Mouse (Mus musculus) forebrain, embryonic 14.5 days (tissue): ENCODE results near the gene Drd4. TPM values are rescaled to one million over a fixed set of nuclear protein-coding genes. Genes with fewer than 3 reads are reported as not detected.

Source experiments
- ATAC-seq: fragments of 200-750 bp; cut with Nextera tagmentation; 2 replicates; pipeline ENCODE4 v1.8.0; 2017; ENCODE audit warnings: mild to moderate bottlenecking, moderate library complexity
- DNase-seq: peaks from one replicate; pipeline ENCODE4 v3.0.0-alpha.2; 2015; ENCODE audit warnings: low spot score
- H3K27ac ChIP-seq: fragments of 300-500 bp; sonication (generic); 2 replicates; pipeline ENCODE4 v1.5.1; 2014; ENCODE audit warnings: low read depth, mild to moderate bottlenecking, control low read depth, low read length, moderate library complexity
- H3K27me3 ChIP-seq: fragments of 300-500 bp; sonication (generic); replicated peaks from 2 replicates; pipeline ENCODE4 v1.6.1; 2014; ENCODE audit warnings: low read length, control low read depth, mixed read lengths; ENCODE audit not compliant: control insufficient read depth, insufficient read depth
- H3K36me3 ChIP-seq: fragments of 300-500 bp; sonication (generic); 2 replicates; pipeline ENCODE4 v1.6.1; 2014; ENCODE audit warnings: low read length, control low read depth; ENCODE audit not compliant: control insufficient read depth, insufficient read depth
- H3K4me1 ChIP-seq: fragments of 300-500 bp; sonication (generic); 2 replicates; pipeline ENCODE4 v1.6.1; 2014; ENCODE audit warnings: antibody characterized with exemption, low read length, control low read depth; ENCODE audit not compliant: control insufficient read depth, insufficient read depth
- H3K4me2 ChIP-seq: fragments of 300-500 bp; sonication (generic); 2 replicates; pipeline ENCODE4 v1.6.1; 2014; ENCODE audit warnings: mild to moderate bottlenecking, control low read depth, low read length
- H3K4me3 ChIP-seq: fragments of 300-500 bp; sonication (generic); 2 replicates; pipeline ENCODE4 v1.5.1; 2014; ENCODE audit warnings: low read depth, low read length, control low read depth
- H3K9ac ChIP-seq: fragments of 300-500 bp; sonication (generic); 2 replicates; pipeline ENCODE4 v1.6.1; 2014; ENCODE audit warnings: mild to moderate bottlenecking, low read length, control low read depth, moderate library complexity
- H3K9me3 ChIP-seq: fragments of 300-500 bp; sonication (generic); replicated peaks from 2 replicates; pipeline ENCODE4 v1.6.1; 2016; ENCODE audit warnings: low read length, control low read depth, mixed read lengths; ENCODE audit not compliant: control insufficient read depth
- WGBS: fragments of 180-500 bp; shearing (Covaris S2); extraction: QIAGEN DNeasy Blood & Tissue Kit; methylation state at CpG from one replicate; pipeline ENCODE4 v1.1.7; 2014; 5-methylcytosine and 5-hydroxymethylcytosine counted together
- polyA plus RNA-seq: library from polyadenylated mRNA; unstranded; fragments of >200 nt; fragmentation: Nextera tagmentation; extraction: Ambion mirVana; gene quantifications from 2 replicates; pipeline ENCODE4 v1.2.1, GENCODE M21; 2014

The Drd4 gene
- polyA plus RNA-seq, 1 experiment from 2014 or later, result 0.37 TPM

GRCm38 (mm10) chr7:141281442-141281841 is 10.4 kb upstream of the Drd4 start:
- no peak overlapping the region for H3K9ac ChIP-seq
- no peak overlapping the region for H3K27ac ChIP-seq
- no peak overlapping the region for H3K4me3 ChIP-seq
- ATAC-seq (peak; percentile 65), DNase-seq (peak; percentile 48)
- no peaks in the 10 kb centered on the region for H3K9me3 ChIP-seq
- no peaks in the 10 kb centered on the region for H3K36me3 ChIP-seq
- H3K27me3 ChIP-seq, result no peaks in the 10 kb centered on the region
- no peaks in the 10 kb centered on the region for H3K4me1 ChIP-seq
- 24% methylated on average over 6 of the region's 6 CpGs for WGBS
- no peak overlapping the region for H3K4me2 ChIP-seq

- Histone ChIP-seq H3K9me3 (no peaks in the 10 kb centered on the region), H3K4me2 (no peak overlapping the region), H3K36me3 (no peaks in the 10 kb centered on the region), H3K27me3 (no peaks in the 10 kb centered on the region), H3K27ac (no peak overlapping the region), H3K4me1 (no peaks in the 10 kb centered on the region), H3K4me3 (no peak overlapping the region), H3K9ac (no peak overlapping the region)
- DNase-seq (no peak), ATAC-seq (no peak)
- 85% methylated on average over 4 of the region's 4 CpGs for WGBS
Observed at GRCm38 (mm10) chr7:141282756-141283155, 9.1 kb upstream of the Drd4 start.

GRCm38 (mm10) chr7:141288042-141288441 is 3.8 kb upstream of the Drd4 start:
- ATAC-seq, result no peak
- DNase-seq, result no peak
- no peak overlapping the region for H3K9ac ChIP-seq
- H3K27me3 ChIP-seq, result peaks cover 19% of the 10 kb centered on the region
- H3K36me3 ChIP-seq, result no peaks in the 10 kb centered on the region
- H3K27ac ChIP-seq, result no peak overlapping the region
- H3K4me2 ChIP-seq, result no peak overlapping the region
- H3K4me1 ChIP-seq, result 0 out of 2 replicates have a peak, but pooled peaks cover 2% of the 10 kb centered on the region
- 91% methylated on average over 3 of the region's 3 CpGs for WGBS
- H3K4me3 ChIP-seq, result no peak overlapping the region
- H3K9me3 ChIP-seq, result no peaks in the 10 kb centered on the region

GRCm38 (mm10) chr7:141292583-141293388 is 980 bp downstream of the Drd4 start:
- Histone ChIP-seq H3K9me3 (no peaks in the 10 kb centered on the region), H3K4me3 (peak overlapping the region; percentile 45), H3K27ac (no peak overlapping the region), H3K27me3 (peaks cover 45% of the 10 kb centered on the region), H3K4me1 (peaks cover 9% of the 10 kb centered on the region; the same call in 1 of the 2 replicates), H3K9ac (peak overlapping the region; percentile 70), H3K36me3 (peaks cover 11% of the 10 kb centered on the region), H3K4me2 (peak overlapping the region; percentile 94)
- WGBS, result 32% methylated on average over 15 of the region's 15 CpGs
- ATAC-seq (no peak; the same call in 1 of the 2 replicates), DNase-seq (no peak)

- Histone ChIP-seq H3K4me1 (peaks cover 9% of the 10 kb centered on the region; the same call in 1 of the 2 replicates), H3K27me3 (peaks cover 45% of the 10 kb centered on the region), H3K36me3 (peaks cover 15% of the 10 kb centered on the region), H3K27ac (no peak overlapping the region), H3K9me3 (no peaks in the 10 kb centered on the region), H3K4me3 (peak overlapping the region; percentile 31), H3K9ac (peak overlapping the region; percentile 40; the same call in 1 of the 2 replicates), H3K4me2 (peak overlapping the region; percentile 59)
- DNase-seq (no peak), ATAC-seq (no peak)
- under 1% methylated on average over 52 of the region's 53 CpGs for WGBS
Observed at GRCm38 (mm10) chr7:141293852-141294471, 2.2 kb downstream of the Drd4 start.

- Histone ChIP-seq H3K9me3 (no peaks in the 10 kb centered on the region), H3K4me2 (peak overlapping the region; percentile 59), H3K4me3 (peak overlapping the region; percentile 31), H3K27me3 (peaks cover 45% of the 10 kb centered on the region), H3K9ac (no peak overlapping the region), H3K36me3 (peaks cover 20% of the 10 kb centered on the region), H3K27ac (no peak overlapping the region), H3K4me1 (peaks cover 9% of the 10 kb centered on the region; the same call in 1 of the 2 replicates)
- WGBS, result 11% methylated on average over 20 of the region's 22 CpGs
- ATAC-seq, result no peak
- no peak for DNase-seq
Observed at GRCm38 (mm10) chr7:141294479-141294878, 2.7 kb downstream of the Drd4 start.

GRCm38 (mm10) chr7:141297926-141298650 is 6.3 kb downstream of the Drd4 start:
- no peak overlapping the region for H3K27ac ChIP-seq
- no peak overlapping the region for H3K4me3 ChIP-seq
- DNase-seq, result no peak
- H3K36me3 ChIP-seq, result peaks cover 55% of the 10 kb centered on the region
- no peak for ATAC-seq
- H3K27me3 ChIP-seq, result peaks cover 26% of the 10 kb centered on the region
- WGBS, result 84% methylated on average over 3 of the region's 3 CpGs
- H3K4me1 ChIP-seq, result peaks cover 7% of the 10 kb centered on the region; the same call in 1 of the 2 replicates
- H3K4me2 ChIP-seq, result no peak overlapping the region
- H3K9ac ChIP-seq, result no peak overlapping the region
- no peaks in the 10 kb centered on the region for H3K9me3 ChIP-seq

GRCm38 (mm10) chr7:141299175-141299574 is 7.4 kb downstream of the Drd4 start:
- no peak overlapping the region for H3K4me2 ChIP-seq
- no peak overlapping the region for H3K9ac ChIP-seq
- WGBS, result 94% methylated on average over 8 of the region's 8 CpGs
- H3K27ac ChIP-seq, result no peak overlapping the region
- ATAC-seq, result no peak
- no peaks in the 10 kb centered on the region for H3K9me3 ChIP-seq
- peaks cover 65% of the 10 kb centered on the region for H3K36me3 ChIP-seq
- no peak overlapping the region for H3K4me3 ChIP-seq
- DNase-seq, result no peak
- peaks cover under 1% of the 10 kb centered on the region; the same call in 1 of the 2 replicates for H3K4me1 ChIP-seq
- peaks cover 15% of the 10 kb centered on the region for H3K27me3 ChIP-seq
